Mouse (Mus musculus) CH12.LX (cell line): ENCODE results near the gene Pink1. TPM values are rescaled to one million over a fixed set of nuclear protein-coding genes. Genes with fewer than 3 reads are reported as not detected.

ENCODE experiments used
- DNase-seq: peaks from one replicate; pipeline ENCODE4 v3.0.0-alpha.2; 2013; ENCODE audit errors: extremely low read depth
- H3K27ac ChIP-seq: 2 replicates; pipeline ENCODE4 v1.5.1; 2012; ENCODE audit warnings: low read depth, mild to moderate bottlenecking, control low read depth, moderate library complexity; ENCODE audit not compliant: insufficient read depth
- H3K27me3 ChIP-seq: replicated peaks from 2 replicates; pipeline ENCODE3; 2012; ENCODE audit warnings: inconsistent platforms
- H3K36me3 ChIP-seq, 2 experiments: replicated peaks in 1 of 2; 2 replicates each; pipeline versions ENCODE3 to v1.6.1; 2012; ENCODE audit warnings: inconsistent platforms in 1 of 2, low read length in 1 of 2, mild to moderate bottlenecking in 1 of 2, mixed read lengths in 1 of 2, moderate library complexity in 1 of 2; ENCODE audit not compliant: control insufficient read depth in 1 of 2, insufficient read depth in 1 of 2
- H3K4me1 ChIP-seq, 2 experiments: 2 replicates each; pipeline ENCODE4 v1.6.1; 2012; ENCODE audit warnings: inconsistent platforms in 1 of 2, moderate library complexity in 1 of 2; ENCODE audit not compliant: insufficient read depth in 2 of 2, control insufficient read depth in 1 of 2
- H3K4me2 ChIP-seq: 2 replicates; pipeline ENCODE4 v1.6.1; 2012; ENCODE audit warnings: low read depth, mild to moderate bottlenecking, control low read depth; ENCODE audit not compliant: poor library complexity, insufficient read depth, severe bottlenecking
- H3K4me3 ChIP-seq, 3 experiments: fragments of 150-350 bp in 1 of 3; sonication (generic) in 1 of 3; replicated peaks in 1 of 3; 2 replicates each; pipeline versions ENCODE3 to v1.5.1; 2011 to 2012; ENCODE audit warnings: low read depth in 2 of 3, low read length in 2 of 3, mild to moderate bottlenecking in 2 of 3, moderate library complexity in 2 of 3, control low read depth in 1 of 3, improper control_type of control experiment in 1 of 3, inconsistent platforms in 1 of 3, mixed read lengths in 1 of 3; ENCODE audit not compliant: poor library complexity in 1 of 3
- H3K79me2 ChIP-seq: replicated peaks from 2 replicates; pipeline ENCODE4 v1.6.1; 2012; ENCODE audit warnings: mild to moderate bottlenecking, moderate library complexity; ENCODE audit not compliant: control insufficient read depth, poor library complexity, insufficient read depth, severe bottlenecking; ENCODE audit errors: extremely low read depth
- H3K9ac ChIP-seq: 2 replicates; pipeline ENCODE4 v1.6.1; 2012; ENCODE audit warnings: low read depth, mild to moderate bottlenecking, control low read depth, moderate library complexity; ENCODE audit not compliant: insufficient read depth
- H3K9me3 ChIP-seq: replicated peaks from 2 replicates; pipeline ENCODE3; 2012; ENCODE audit warnings: low read length, inconsistent platforms, mixed read lengths
- BHLHE40 ChIP-seq: IDR thresholded peaks from 2 replicates; pipeline ENCODE4 v1.6.1; 2011; ENCODE audit warnings: mild to moderate bottlenecking, low read depth, low read length, improper control_type of control experiment
- CHD2 ChIP-seq: IDR thresholded peaks from 2 replicates; pipeline ENCODE4 v1.6.1; 2011; ENCODE audit warnings: low read length, improper control_type of control experiment
- CTCF ChIP-seq, 2 experiments: IDR thresholded peaks in 1 of 2; conservative IDR thresholded peaks in 1 of 2; 2 replicates each; pipeline ENCODE4 v1.5.1; 2011 to 2012; ENCODE audit warnings: low read depth in 2 of 2, low read length in 2 of 2, improper control_type of control experiment in 1 of 2, inconsistent platforms in 1 of 2, mild to moderate bottlenecking in 1 of 2, moderate library complexity in 1 of 2
- HCFC1 ChIP-seq: IDR thresholded peaks from 2 replicates; pipeline ENCODE4 v1.6.1; 2012; ENCODE audit warnings: low read depth, mild to moderate bottlenecking, inconsistent platforms, low read length, improper control_type of control experiment
- IRF4 ChIP-seq: IDR thresholded peaks from 2 replicates; pipeline ENCODE4 v1.6.1; 2014; ENCODE audit warnings: low read depth, mild to moderate bottlenecking, inconsistent platforms, low read length, improper control_type of control experiment
- JUND ChIP-seq: conservative IDR thresholded peaks from 2 replicates; pipeline ENCODE4 v1.6.1; 2011; ENCODE audit warnings: low read depth, low read length, improper control_type of control experiment
- MAX ChIP-seq: IDR thresholded peaks from 2 replicates; pipeline ENCODE4 v1.6.1; 2011; ENCODE audit warnings: low read length, improper control_type of control experiment
- MXI1 ChIP-seq: IDR thresholded peaks from 2 replicates; pipeline ENCODE4 v1.6.1; 2011; ENCODE audit warnings: mild to moderate bottlenecking, low read depth, low read length, improper control_type of control experiment
- MYC ChIP-seq: IDR thresholded peaks from 2 replicates; pipeline ENCODE4 v1.6.1; 2011; ENCODE audit warnings: low read depth, mild to moderate bottlenecking, improper control_type of control experiment, low read length
- RAD21 ChIP-seq: IDR thresholded peaks from 2 replicates; pipeline ENCODE4 v1.6.1; 2011; ENCODE audit warnings: low read depth, mild to moderate bottlenecking, low read length, improper control_type of control experiment, moderate library complexity
- SIN3A ChIP-seq: IDR thresholded peaks from 2 replicates; pipeline ENCODE4 v1.6.1; 2012; ENCODE audit warnings: low read length, improper control_type of control experiment, inconsistent platforms
- TBP ChIP-seq: conservative IDR thresholded peaks from 2 replicates; pipeline ENCODE4 v1.6.1; 2011; ENCODE audit warnings: low read depth, low read length, improper control_type of control experiment
- TCF12 ChIP-seq: IDR thresholded peaks from 2 replicates; pipeline ENCODE4 v1.6.1; 2014; ENCODE audit warnings: low read depth, mild to moderate bottlenecking, inconsistent platforms, low read length, improper control_type of control experiment
- UBTF ChIP-seq: IDR thresholded peaks from 2 replicates; pipeline ENCODE4 v1.6.1; 2012; ENCODE audit warnings: low read depth, mild to moderate bottlenecking, inconsistent platforms, low read length, improper control_type of control experiment, moderate library complexity
- USF1 ChIP-seq: IDR thresholded peaks from 2 replicates; pipeline ENCODE4 v1.6.1; 2014; ENCODE audit warnings: low read depth, mild to moderate bottlenecking, inconsistent platforms, low read length, improper control_type of control experiment
- ZMIZ1 ChIP-seq: IDR thresholded peaks from 2 replicates; pipeline ENCODE4 v1.6.1; 2012; ENCODE audit warnings: low read depth, mild to moderate bottlenecking, inconsistent platforms, low read length, improper control_type of control experiment
- dilution Hi-C: fragments of 300-500 bp; cut with MboI; formaldehyde crosslinking; loops from 2 replicates; pipeline ENCODE4 v1.14.3; 2020; ENCODE audit warnings: low sequenced_read_pairs; ENCODE audit not compliant: extremely low pct_unique_long_range_greater_than_20kb, extremely low pct_ligation_motif_present
- in situ Hi-C: fragments of 300-500 bp; cut with MboI; formaldehyde crosslinking; loops from 3 replicates; pipeline ENCODE4 v1.14.3; 2019; ENCODE audit warnings: low sequenced_read_pairs, low pct_ligation_motif_present, low pct_unique_long_range_greater_than_20kb, mixed read lengths
- polyA plus RNA-seq: library from polyadenylated mRNA; unstranded; fragments of >175 nt; gene quantifications from 2 replicates; pipeline ENCODE4 v1.2.1, GENCODE M21; 2012; ENCODE audit warnings: low read depth; ENCODE audit not compliant: insufficient read length
- total RNA-seq, 2 experiments: library from RNA; depleted of rRNA; stranded (reverse); fragments of 300-350 nt in 1 of 2; fragments of >200 nt in 1 of 2; gene quantifications; 2 replicates each; pipeline ENCODE4 v1.2.3; 2012 to 2014

The Pink1 gene
- total and polyA plus RNA-seq, 3 experiments: 7.1 to 10.8 (median 7.2) TPM

DNA sequence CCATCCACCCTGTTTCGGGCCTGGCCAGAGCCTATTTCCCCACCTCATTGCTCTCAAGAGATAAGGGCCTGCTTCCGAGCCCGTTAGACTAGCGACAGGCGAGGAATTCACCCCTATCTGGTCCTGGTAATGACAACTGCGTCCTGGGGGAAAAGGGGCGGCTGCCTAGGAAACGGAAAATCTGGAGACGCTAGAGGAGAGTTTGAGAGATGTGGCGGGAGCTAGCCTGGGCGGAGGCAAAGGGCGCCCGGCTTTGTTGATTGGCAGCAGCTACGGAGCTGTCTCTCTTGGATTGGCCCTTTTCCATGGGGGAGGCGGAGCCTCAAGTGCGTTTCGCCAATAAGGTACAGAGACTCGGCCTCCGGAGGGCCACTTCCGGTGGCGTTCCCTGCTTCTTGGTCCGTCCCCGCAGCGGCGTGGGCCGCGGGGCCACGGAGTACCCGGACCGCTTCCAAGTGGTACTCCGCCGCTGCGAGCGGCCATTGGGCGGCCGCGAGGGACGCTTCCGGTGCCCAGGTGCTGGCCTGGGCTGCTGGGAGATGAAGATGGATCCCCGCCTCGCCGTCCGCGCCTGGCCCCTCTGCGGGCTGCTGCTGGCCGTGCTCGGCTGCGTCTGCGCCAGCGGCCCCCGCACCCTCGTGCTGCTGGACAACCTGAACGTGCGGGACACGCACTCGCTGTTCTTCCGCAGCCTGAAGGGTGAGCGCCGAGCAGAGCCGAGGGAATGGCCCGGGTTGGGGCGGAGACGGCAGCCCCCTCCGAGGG, 21.6 kb downstream of the Pink1 start, which contains the start of gene Ddost (continued):
- TF ChIP-seq RAD21: no peak
- peak; percentile 76; the same call in 1 of the 2 replicates for TF ChIP-seq IRF4
- TF ChIP-seq TBP: no peak; the same call in 1 of the 2 replicates
- TF ChIP-seq MAX: peak; percentile 93
- peak; percentile 76; the same call in 1 of the 2 replicates for TF ChIP-seq MYC
- peak; percentile 69; the same call in 1 of the 2 replicates for TF ChIP-seq ZMIZ1
- TF ChIP-seq CHD2: peak; percentile 85
- TF ChIP-seq HCFC1: peak; percentile 97
- TF ChIP-seq USF1: no peak
- peak; percentile 30; the same call in 1 of the 2 replicates for TF ChIP-seq BHLHE40
- TF ChIP-seq JUND: no peak
- TF ChIP-seq CTCF (conservative IDR thresholded peaks at IDR 0.05 in 1 of 2, IDR thresholded peaks at IDR 0.05 in 1 of 2; ENCODE audit: low read depth in 2 of 2, low read length in 2 of 2): no peak
- peak; percentile 91 for TF ChIP-seq SIN3A
- TF ChIP-seq MXI1: peak; percentile 80

DNA sequence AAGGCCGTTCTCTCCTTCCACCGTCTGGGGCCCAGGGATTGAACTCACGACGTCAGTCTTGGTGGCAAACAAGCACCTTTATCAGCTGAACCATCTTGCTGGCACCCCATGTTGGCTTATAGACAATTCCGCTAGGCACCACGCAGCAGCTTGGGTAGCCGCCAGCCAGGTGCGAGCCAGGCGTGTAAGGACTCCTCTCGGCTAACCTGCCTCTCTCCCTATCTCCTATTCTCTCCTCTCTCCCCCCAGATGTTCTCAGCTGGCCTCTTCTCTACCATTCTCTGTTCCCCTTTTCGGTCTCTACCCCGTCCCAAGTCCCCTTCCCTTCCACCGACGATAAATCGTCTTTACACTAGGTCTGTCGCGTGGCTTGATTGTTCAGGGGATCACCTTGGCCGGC, 22.4 kb downstream of the Pink1 start:
- peak; percentile 42 for DNase-seq
- TF ChIP-seq MAX: peak; percentile 41; the same call in 1 of the 2 replicates
- peak; percentile 28; the same call in 1 of the 2 replicates for TF ChIP-seq TCF12
- TF ChIP-seq USF1: no peak
- TF ChIP-seq HCFC1: no peak
- 0 out of 2 replicates have a peak, but pooled peaks have one; percentile 53 for TF ChIP-seq UBTF
- 0 out of 2 replicates have a peak, but pooled peaks have one; percentile 27 for TF ChIP-seq MYC
- TF ChIP-seq IRF4: peak; percentile 60
- peak; percentile 14; the same call in 1 of the 2 replicates for TF ChIP-seq MXI1
- TF ChIP-seq, all 38 proteins: peak for 6
- peaks cover 13 to 29% of the 10 kb centered on the region in 2 experiments for H3K36me3 ChIP-seq
- H3K4me2 ChIP-seq: peak overlapping the region; percentile 46
- H3K79me2 ChIP-seq: peaks cover 21% of the 10 kb centered on the region
- H3K27me3 ChIP-seq: no peaks in the 10 kb centered on the region
- in situ Hi-C loops: loop anchor here (25.0 kb wide), 1 partner anchor 341 kb away; no protein-coding TSS in a partner anchor
- peak overlapping the region; percentile 68 to 100 (median 94) for H3K4me3 ChIP-seq
- dilution Hi-C loops: no loop called here
- H3K4me1 ChIP-seq: peaks cover 4 to 35% of the 10 kb centered on the region in 2 experiments
- H3K27ac ChIP-seq: 0 out of 2 replicates have a peak overlapping the region, but pooled peaks have one; percentile 18
- H3K9me3 ChIP-seq: peaks cover 5% of the 10 kb centered on the region
- peak overlapping the region; percentile 86 for H3K9ac ChIP-seq
